Mouse (Mus musculus) liver, adult (tissue): Measurements from ENCODE around the gene Lrrc8b.

ENCODE experiments used
- GATA4 ChIP-seq: IDR thresholded peaks from 2 replicates; pipeline ENCODE4 v1.6.1; 2014; ENCODE audit warnings: mild to moderate bottlenecking, low read length; ENCODE audit not compliant: insufficient replicate concordance

The Lrrc8b gene

GRCm38 (mm10) chr5:105491389-105491788 lies 75.8 kb downstream of the Lrrc8b start:
- no peak for TF ChIP-seq GATA4

GRCm38 (mm10) chr5:105492367-105493246 lies 77.0 kb downstream of the Lrrc8b start:
- TF ChIP-seq GATA4, result no peak

DNA sequence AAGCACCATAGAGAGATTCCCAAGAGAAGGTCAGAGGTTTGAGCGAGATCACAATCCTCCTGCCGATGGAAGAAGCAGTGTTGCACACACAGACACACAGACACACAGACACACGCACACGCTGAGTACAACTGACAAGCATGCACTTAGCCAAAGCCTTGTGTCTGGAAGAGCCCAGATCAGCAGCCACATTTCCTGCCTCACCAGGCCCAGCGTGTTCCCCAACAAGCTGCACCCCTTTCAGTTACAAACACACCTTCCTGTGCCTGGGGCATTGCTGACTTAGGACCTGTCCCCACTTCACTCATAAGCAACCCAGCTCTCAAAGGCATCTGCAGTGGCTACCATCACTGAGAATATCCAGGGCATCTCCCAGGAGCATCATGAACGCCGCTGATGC lies 77.8 kb downstream of the Lrrc8b start:
- TF ChIP-seq GATA4, result no peak

DNA sequence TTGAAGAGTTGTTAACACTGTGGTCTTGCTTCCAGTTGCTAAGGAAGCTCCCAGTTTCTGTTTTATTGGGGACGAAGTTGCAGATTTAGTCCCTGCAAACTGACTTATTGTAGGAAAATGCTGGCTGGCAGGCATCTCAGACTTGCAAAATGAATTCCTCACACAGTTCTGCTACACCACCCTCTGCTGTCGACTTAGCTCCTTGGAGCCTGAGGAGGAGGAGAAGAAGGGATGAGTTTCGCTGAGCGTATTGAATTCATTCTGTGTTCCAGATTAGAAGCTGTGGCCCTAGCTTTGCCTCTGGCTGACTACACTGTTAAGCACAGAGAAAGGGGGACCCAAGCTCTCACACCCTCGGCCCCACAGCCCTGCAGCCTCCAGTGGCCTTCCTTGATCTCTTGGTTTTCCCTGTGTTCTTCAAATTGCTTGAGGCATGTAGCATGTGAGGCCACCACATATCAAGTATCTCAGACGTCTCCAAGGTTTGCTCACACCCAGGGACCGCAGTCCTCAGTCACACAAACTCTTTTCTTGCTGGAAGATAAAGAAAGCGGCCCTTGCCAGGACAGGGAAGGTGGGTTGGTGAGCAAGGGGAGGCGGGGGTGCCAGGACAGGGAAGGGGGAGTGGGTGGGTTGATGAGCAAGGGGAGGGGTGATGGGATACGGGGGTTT lies 78.8 kb downstream of the Lrrc8b start:
- TF ChIP-seq GATA4, result no peak

GRCm38 (mm10) chr5:105494918-105495901 lies 79.6 kb downstream of the Lrrc8b start:
- TF ChIP-seq GATA4, result no peak

DNA sequence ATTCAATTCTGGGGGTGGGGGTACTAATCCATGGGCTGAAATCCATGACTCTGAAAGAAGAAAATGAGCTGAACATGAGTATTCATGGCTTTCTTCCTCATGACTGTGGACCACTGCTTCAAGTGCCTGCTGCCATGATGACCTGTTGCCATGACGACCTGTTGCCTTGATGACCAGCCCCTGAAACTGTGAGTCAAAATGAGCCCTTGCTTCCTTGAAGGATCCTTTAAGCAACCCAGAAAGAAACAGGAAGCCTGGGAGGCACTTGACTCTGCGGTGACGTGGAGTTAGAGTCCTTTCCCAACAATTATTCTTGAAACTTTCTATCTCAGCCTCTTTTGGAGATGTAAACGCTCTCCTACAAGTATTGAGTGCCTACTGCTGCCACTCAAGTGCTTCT lies 80.6 kb downstream of the Lrrc8b start:
- no peak for TF ChIP-seq GATA4

GRCm38 (mm10) chr5:105496586-105496985 lies 81.0 kb downstream of the Lrrc8b start:
- TF ChIP-seq GATA4, result no peak

GRCm38 (mm10) chr5:105498429-105499000 lies 82.9 kb downstream of the Lrrc8b start:
- TF ChIP-seq GATA4, result no peak

DNA sequence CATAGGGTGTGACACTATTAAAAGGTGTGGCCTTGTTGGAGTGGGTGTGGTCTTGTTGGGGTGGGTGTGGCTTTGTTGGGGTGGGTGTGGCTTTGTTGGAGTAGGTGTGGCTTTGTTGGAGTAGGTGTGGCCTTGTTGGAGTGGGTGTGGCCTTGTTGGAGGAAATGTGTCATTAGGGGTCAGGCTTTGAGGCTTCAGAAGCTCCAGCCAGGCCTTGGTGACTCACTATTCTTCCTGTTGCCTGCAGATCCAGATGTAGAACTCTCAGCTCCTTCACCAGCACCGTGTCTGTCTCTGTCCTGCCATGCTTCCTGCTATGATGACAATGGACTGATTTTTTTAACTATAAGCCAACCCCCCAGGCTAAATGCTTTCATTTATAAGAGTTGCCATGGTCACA lies 83.8 kb downstream of the Lrrc8b start:
- TF ChIP-seq GATA4, result no peak

DNA sequence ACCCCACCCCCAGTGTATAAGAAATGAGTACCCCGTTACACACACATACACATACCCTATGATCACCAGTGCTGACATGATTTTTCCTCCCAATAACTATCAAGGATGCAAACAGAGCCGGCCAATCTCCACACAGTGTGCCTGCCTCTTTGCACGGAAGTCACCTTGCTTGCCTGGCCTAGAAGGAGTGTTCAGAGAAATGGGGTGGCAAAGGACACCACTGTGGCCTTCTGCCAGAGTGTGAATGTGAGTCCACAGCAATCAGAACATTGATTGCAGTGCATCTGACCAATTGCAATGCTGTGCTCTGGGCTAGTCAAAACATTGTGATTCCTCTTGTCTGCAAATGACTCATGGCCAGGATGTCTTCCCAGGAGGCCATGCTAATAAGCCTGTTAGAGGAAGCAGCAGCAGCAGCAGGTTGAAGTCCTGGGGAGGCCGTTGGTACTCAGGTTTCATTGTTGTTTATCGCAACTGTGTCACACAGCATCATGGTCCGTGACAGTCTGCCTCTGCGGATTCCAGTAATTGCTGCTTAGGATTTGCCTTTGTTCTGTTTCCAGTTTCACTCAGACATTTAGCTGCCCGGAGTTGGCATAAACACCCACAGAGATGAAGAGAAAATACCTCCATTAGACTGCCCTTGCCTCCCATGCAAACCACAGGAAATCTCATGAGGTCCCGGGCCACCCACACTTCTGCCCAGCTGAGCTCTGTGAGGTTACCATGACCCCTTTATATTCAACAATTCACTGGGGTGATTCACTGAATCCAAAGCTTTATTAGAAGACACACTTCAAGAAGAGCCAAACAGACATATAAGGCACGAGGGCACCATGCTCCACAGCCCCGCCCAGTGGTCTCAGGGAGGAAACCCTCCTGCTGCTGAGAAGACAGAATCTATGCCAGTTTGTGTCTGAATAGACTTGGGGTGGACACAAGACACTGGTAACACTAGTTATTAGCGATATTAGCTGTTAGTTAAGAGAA lies 84.9 kb downstream of the Lrrc8b start:
- no peak for TF ChIP-seq GATA4

- no peak for TF ChIP-seq GATA4
Measured at GRCm38 (mm10) chr5:105501136-105501535, 85.6 kb downstream of the Lrrc8b start.

DNA sequence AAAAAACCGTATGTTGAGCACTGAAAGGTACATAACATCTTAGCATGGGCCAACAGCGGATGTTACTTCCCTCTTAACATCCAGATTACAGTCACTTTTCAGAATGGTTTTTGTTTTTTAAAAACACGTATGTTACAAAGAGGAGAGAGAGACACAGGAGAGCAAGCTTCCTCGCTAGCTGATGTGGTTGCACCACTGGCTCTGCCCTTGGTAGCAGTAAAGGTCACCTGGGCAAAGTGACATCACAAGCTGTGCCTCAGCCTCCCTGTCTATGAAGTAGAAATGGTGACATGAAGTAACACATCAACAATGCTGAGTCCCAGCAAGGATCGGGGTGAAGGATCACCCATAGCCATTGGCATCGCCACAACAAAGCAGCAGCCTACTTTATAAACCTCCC lies 93.2 kb downstream of the Lrrc8b start:
- no peak for TF ChIP-seq GATA4

DNA sequence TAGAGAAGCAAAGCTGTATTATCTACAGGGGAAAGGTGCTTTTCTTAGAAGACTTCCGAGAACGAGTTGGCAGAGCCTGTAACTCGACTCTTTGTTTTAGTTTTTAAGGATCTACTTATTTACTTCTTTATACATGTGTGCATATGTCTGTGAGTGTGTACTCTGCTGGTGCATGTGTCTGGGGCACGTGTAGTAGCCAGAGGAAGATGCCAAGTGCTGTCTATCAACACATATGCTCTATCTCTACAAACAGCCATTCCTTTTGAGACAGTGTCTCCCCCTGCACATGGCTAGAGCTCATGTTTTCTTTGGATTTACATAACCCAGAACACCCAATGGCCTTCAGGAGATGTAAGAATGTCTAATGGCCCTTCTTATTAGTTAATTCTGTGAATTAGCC lies 96.7 kb downstream of the Lrrc8b start:
- TF ChIP-seq GATA4, result no peak

DNA sequence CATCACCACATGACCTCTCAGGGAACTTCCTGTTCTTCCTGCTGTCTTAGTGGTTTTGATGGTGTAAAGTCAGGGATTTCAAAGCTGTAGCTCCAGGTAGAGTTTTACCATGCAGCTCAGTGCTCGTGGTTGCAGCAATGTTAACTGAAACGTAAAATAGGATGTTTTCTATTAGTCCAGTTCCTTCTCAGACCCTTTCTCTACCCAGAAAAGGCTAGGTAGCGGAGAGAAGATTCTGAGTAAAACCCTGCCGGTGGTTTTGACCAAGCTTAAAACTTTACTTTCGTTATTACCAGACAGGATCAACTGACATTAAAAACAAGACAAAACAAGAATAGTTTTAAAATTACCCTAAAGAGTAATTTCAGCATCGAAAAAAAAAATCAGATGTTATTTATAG lies 100.0 kb downstream of the Lrrc8b start:
- TF ChIP-seq GATA4, result no peak

- no peak for TF ChIP-seq GATA4
Measured at GRCm38 (mm10) chr5:105516290-105516689, 100.7 kb downstream of the Lrrc8b start.
